Mouse (Mus musculus): ENCODE data around the gene Tmc3. TPM values are rescaled to one million over a fixed set of nuclear protein-coding genes. Genes with fewer than 3 reads are reported as not detected.
A peak's percentile ranks its signal among the peaks of the same experiment; 100 is the strongest.

Gene Tmc3
- polyA plus RNA-seq, 1 experiment = 1.0 TPM

DNA sequence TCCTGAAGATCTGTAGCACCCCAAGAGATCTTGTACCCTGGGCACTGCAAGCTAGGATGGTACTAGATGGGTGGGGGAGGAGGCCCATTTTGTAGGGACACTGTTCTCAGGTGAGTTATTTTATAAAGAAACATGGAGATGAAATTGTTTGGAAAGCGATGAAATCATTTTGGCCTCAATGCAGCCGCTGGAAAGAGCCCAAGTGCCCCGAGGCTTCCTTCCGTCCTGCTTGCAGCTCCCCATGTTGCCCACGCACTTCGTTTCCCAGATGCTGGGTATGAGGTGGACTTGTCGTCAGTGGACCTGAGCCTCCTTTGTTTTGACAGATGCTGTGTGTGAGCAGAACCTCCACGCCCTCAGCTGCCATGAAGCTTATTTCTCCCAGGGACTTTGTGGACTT lies 51.7 kb downstream of the Tmc3 start:
- H3K27ac ChIP-seq (ENCODE audit: insufficient read depth, low read depth, low read length) = no peak overlapping the region
- H3K27me3 ChIP-seq (replicated peaks; ENCODE audit: control insufficient read depth, insufficient read depth, low read length) = no peaks in the 10 kb centered on the region
- peaks cover 11% of the 10 kb centered on the region for H3K4me1 ChIP-seq (ENCODE audit: control insufficient read depth, insufficient read depth, low read length)
- TF ChIP-seq CTCF (conservative IDR thresholded peaks at IDR 0.05; ENCODE audit: insufficient read depth, insufficient read length, low read depth, low read length) (no peak), POLR2A (IDR thresholded peaks at IDR 0.05; ENCODE audit: low read depth, low read length) (no peak)
- WGBS = 87% methylated on average over 8 of the region's 8 CpGs
- H3K36me3 ChIP-seq (ENCODE audit: control insufficient read depth, insufficient read depth, low read length) = peaks cover 1% of the 10 kb centered on the region
- no peak overlapping the region for H3K4me3 ChIP-seq (ENCODE audit: insufficient read depth, low read depth, low read length)
- no peak for DNase-seq

DNA sequence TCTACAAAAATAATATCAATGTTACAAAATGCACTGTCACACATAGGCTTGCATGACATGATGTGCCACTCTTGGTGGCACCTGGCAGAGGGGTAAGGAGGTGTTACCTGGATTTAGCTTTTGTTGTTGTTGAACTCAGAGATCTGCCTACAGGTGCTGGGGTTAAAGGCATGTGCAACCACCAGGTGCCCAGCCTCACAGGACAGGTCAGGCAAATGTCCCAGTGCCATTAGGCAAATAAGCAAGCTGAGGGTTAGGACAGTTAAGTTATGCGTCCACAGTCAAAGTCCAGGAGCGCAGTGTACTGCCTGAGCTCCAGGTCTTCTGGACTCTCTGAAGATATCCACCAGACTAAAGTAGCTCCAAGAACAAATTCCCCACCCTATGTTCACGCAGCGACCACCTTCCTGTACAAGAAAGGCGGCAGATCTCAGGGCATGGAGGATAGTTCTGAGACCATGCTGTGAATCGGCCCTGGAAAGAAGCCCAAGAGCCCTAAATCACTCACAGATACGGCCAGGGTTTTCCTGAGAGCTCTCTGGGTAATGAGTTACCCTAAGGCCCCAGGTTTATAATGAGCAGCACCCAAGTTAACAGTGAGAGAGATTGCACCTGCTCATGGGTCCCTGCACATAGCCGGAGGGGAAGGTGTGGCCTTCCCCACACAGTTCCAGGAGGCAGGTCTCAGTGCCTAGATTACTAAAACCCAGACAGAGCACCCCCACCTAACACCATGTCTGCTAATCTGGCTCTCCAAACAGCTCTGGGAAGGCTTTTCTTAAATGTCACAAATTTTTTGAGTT lies 53.3 kb downstream of the Tmc3 start:
- peak overlapping the region; percentile 84 for H3K27ac ChIP-seq (ENCODE audit: insufficient read depth, low read depth, low read length)
- no peaks in the 10 kb centered on the region for H3K27me3 ChIP-seq (replicated peaks; ENCODE audit: control insufficient read depth, insufficient read depth, low read length)
- peaks cover 1% of the 10 kb centered on the region for H3K36me3 ChIP-seq (ENCODE audit: control insufficient read depth, insufficient read depth, low read length)
- TF ChIP-seq POLR2A (IDR thresholded peaks at IDR 0.05; ENCODE audit: low read depth, low read length) = no peak
- peak; percentile 15; the same call in 1 of the 2 replicates for TF ChIP-seq CTCF (conservative IDR thresholded peaks at IDR 0.05; ENCODE audit: insufficient read depth, insufficient read length, low read depth, low read length)
- no peak overlapping the region for H3K4me3 ChIP-seq (ENCODE audit: insufficient read depth, low read depth, low read length)
- peaks cover 11% of the 10 kb centered on the region for H3K4me1 ChIP-seq (ENCODE audit: control insufficient read depth, insufficient read depth, low read length)
- 43% methylated on average over 8 of the region's 8 CpGs for WGBS
- DNase-seq = peak; percentile 87

GRCm38 (mm10) chr7:83639084-83639483 lies 54.4 kb downstream of the Tmc3 start:
- no peak for DNase-seq
- Histone ChIP-seq H3K27ac (ENCODE audit: insufficient read depth, low read depth, low read length) (no peak overlapping the region), H3K27me3 (replicated peaks; ENCODE audit: control insufficient read depth, insufficient read depth, low read length) (no peaks in the 10 kb centered on the region), H3K4me3 (ENCODE audit: insufficient read depth, low read depth, low read length) (no peak overlapping the region), H3K36me3 (ENCODE audit: control insufficient read depth, insufficient read depth, low read length) (peaks cover 1% of the 10 kb centered on the region), H3K4me1 (ENCODE audit: control insufficient read depth, insufficient read depth, low read length) (no peaks in the 10 kb centered on the region; the same call in 1 of the 2 replicates)
- WGBS = 68% methylated on average over 3 of the region's 3 CpGs
- TF ChIP-seq CTCF (conservative IDR thresholded peaks at IDR 0.05; ENCODE audit: insufficient read depth, insufficient read length, low read depth, low read length) (no peak), POLR2A (IDR thresholded peaks at IDR 0.05; ENCODE audit: low read depth, low read length) (no peak)

DNA sequence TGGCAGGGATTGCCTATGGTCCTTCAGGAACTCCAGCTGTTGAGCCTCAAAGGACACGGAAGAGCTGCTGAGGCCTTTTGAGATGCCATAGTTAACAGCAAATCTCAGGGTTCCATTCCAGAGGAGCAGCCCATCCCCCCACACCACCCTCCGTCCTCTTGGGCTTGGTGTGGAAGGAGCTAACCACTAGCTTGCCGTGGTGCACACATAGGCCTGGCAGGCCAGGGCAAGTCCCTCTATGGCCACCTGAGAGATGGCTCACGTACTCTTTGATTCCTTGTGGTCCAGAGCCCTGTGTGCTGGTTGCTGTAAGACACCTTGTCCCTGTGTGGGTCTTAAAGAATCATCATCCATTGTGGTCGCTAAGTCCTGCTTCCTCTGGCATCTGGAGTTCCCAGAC lies 55.9 kb downstream of the Tmc3 start:
- no peaks in the 10 kb centered on the region for H3K27me3 ChIP-seq (replicated peaks; ENCODE audit: control insufficient read depth, insufficient read depth, low read length)
- H3K27ac ChIP-seq (ENCODE audit: insufficient read depth, low read depth, low read length) = no peak overlapping the region
- no peak for TF ChIP-seq POLR2A (IDR thresholded peaks at IDR 0.05; ENCODE audit: low read depth, low read length)
- no peak for TF ChIP-seq CTCF (conservative IDR thresholded peaks at IDR 0.05; ENCODE audit: insufficient read depth, insufficient read length, low read depth, low read length)
- peaks cover 1% of the 10 kb centered on the region for H3K36me3 ChIP-seq (ENCODE audit: control insufficient read depth, insufficient read depth, low read length)
- WGBS = 88% methylated on average over 5 of the region's 5 CpGs
- no peak for DNase-seq
- H3K4me1 ChIP-seq (ENCODE audit: control insufficient read depth, insufficient read depth, low read length) = no peaks in the 10 kb centered on the region; the same call in 1 of the 2 replicates
- no peak overlapping the region for H3K4me3 ChIP-seq (ENCODE audit: insufficient read depth, low read depth, low read length)

DNA sequence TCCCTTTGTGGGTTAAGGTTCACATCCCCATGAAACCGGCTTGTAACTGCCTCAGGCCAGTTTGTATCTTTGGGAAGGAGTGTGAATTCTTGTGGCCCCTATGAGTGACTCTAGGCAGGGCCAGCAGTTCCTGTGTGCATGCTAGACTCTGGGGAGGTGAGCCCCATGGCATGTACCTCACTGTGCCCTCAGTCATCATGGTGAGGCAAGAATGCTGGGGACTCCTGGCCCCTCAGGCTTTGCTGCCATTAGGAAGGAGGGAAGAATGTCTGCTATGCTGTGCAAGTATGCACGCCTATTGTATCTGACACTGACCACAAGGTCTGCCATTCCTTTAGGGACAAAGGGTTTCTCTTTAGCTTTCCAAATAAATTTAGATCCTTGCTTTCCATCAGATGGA lies 56.4 kb downstream of the Tmc3 start:
- no peaks in the 10 kb centered on the region; the same call in 1 of the 2 replicates for H3K4me1 ChIP-seq (ENCODE audit: control insufficient read depth, insufficient read depth, low read length)
- peaks cover 1% of the 10 kb centered on the region for H3K36me3 ChIP-seq (ENCODE audit: control insufficient read depth, insufficient read depth, low read length)
- no peak for TF ChIP-seq POLR2A (IDR thresholded peaks at IDR 0.05; ENCODE audit: low read depth, low read length)
- no peak for TF ChIP-seq CTCF (conservative IDR thresholded peaks at IDR 0.05; ENCODE audit: insufficient read depth, insufficient read length, low read depth, low read length)
- H3K4me3 ChIP-seq (ENCODE audit: insufficient read depth, low read depth, low read length) = no peak overlapping the region
- H3K27me3 ChIP-seq (replicated peaks; ENCODE audit: control insufficient read depth, insufficient read depth, low read length) = no peaks in the 10 kb centered on the region
- no peak overlapping the region for H3K27ac ChIP-seq (ENCODE audit: insufficient read depth, low read depth, low read length)
- WGBS = 62% methylated on average over 2 of the region's 2 CpGs
- no peak for DNase-seq

DNA sequence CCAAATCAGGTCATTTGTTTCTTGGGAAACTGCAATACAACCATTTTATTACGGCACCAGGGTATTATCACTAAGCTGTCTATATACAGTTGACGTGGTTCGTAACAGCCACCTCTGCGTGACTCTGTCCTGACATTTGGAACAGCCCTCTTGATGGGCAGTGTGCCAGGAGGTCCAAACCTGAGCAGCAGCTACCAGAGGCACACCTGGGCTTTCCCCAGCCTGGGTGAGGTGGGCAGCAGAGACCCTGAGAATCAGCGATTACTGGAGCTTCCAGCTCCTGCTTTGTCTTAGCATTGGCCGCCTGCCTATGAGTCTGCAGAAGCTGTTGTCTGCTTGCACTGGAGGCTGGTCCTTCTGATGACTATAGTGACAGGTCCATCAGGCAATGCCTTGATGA lies 58.9 kb downstream of the Tmc3 start:
- no peak overlapping the region for H3K4me3 ChIP-seq (ENCODE audit: insufficient read depth, low read depth, low read length)
- 76% methylated on average over 6 of the region's 6 CpGs for WGBS
- no peaks in the 10 kb centered on the region for H3K27me3 ChIP-seq (replicated peaks; ENCODE audit: control insufficient read depth, insufficient read depth, low read length)
- no peak overlapping the region for H3K27ac ChIP-seq (ENCODE audit: insufficient read depth, low read depth, low read length)
- no peak for TF ChIP-seq CTCF (conservative IDR thresholded peaks at IDR 0.05; ENCODE audit: insufficient read depth, insufficient read length, low read depth, low read length)
- no peak for TF ChIP-seq POLR2A (IDR thresholded peaks at IDR 0.05; ENCODE audit: low read depth, low read length)
- H3K36me3 ChIP-seq (ENCODE audit: control insufficient read depth, insufficient read depth, low read length) = peaks cover 1% of the 10 kb centered on the region
- no peaks in the 10 kb centered on the region for H3K4me1 ChIP-seq (ENCODE audit: control insufficient read depth, insufficient read depth, low read length)
- no peak for DNase-seq

- Histone ChIP-seq H3K4me1 (ENCODE audit: control insufficient read depth, insufficient read depth, low read length) (no peaks in the 10 kb centered on the region), H3K27ac (ENCODE audit: insufficient read depth, low read depth, low read length) (no peak overlapping the region), H3K36me3 (ENCODE audit: control insufficient read depth, insufficient read depth, low read length) (peaks cover 1% of the 10 kb centered on the region; the same call in 1 of the 2 replicates), H3K4me3 (ENCODE audit: insufficient read depth, low read depth, low read length) (no peak overlapping the region), H3K27me3 (replicated peaks; ENCODE audit: control insufficient read depth, insufficient read depth, low read length) (no peaks in the 10 kb centered on the region)
- WGBS = 71% methylated on average over 2 of the region's 2 CpGs
- TF ChIP-seq POLR2A (IDR thresholded peaks at IDR 0.05; ENCODE audit: low read depth, low read length) (no peak), CTCF (conservative IDR thresholded peaks at IDR 0.05; ENCODE audit: insufficient read depth, insufficient read length, low read depth, low read length) (no peak)
- peak; percentile 55 for DNase-seq
Observed at GRCm38 (mm10) chr7:83644761-83645160, 60.0 kb downstream of the Tmc3 start.

Data from kidney, adult 2 months (tissue).